Comparison of ENCODE assay signal across 23 mouse cellular contexts in the genomic region with DNA sequence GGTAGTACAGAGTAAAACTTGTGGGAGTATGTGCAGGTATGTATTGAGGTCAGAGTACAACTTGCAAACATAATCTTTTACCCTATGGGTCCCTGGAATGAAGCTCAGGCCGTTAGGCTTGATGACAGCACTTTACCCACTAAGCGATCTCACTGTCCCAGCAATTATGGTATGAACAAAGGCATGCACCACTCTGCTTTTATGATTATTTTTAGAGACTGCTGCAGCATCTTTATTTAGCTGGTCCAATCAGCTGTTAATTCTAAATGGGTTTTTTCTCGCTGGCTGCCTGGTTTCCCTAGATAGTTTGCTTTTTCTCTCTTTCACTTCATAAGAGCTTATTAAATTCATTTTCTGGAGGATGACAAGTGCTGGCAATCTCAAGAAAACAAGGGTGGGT. TPM values are rescaled to one million over a fixed set of nuclear protein-coding genes. Genes with fewer than 3 reads are reported as not detected.
DNase-seq lines count a peak whose midpoint lies in the region; ATAC-seq lines count a peak whose summit lies in the region.
"Had no signal": no experiment of that assay in that cellular context is flagged by ENCODE, and none has a peak within 500 bp of the region (broad histone marks: within the 10 kb centered on the region; RNA-seq: fewer than 3 reads in every experiment).

No protein-coding gene starts in this region.

- H3K4me2 ChIP-seq in heart, embryonic 13.5 days: peak overlapping the region; percentile 58
- H3K4me2 ChIP-seq: embryonic facial prominence, embryonic 13.5 days; intestine, embryonic 15.5 days; liver, embryonic 12.5 days; lung, embryonic 15.5 days; midbrain, embryonic 15.5 days; neural tube, embryonic 12.5 days had no signal

- 42% methylated on average over 3 of the region's 3 CpGs for WGBS in heart, embryonic 13.5 days

- H3K36me3 ChIP-seq in heart, embryonic 13.5 days: peaks cover 4% of the 10 kb centered on the region
- H3K36me3 ChIP-seq: embryonic facial prominence, embryonic 13.5 days; intestine, embryonic 15.5 days; limb, embryonic 10.5 days; lung, embryonic 15.5 days; midbrain, embryonic 15.5 days; neural tube, embryonic 12.5 days had no signal

- H3K4me1 ChIP-seq in heart, embryonic 13.5 days: peaks cover 21% of the 10 kb centered on the region
- H3K4me1 ChIP-seq: embryonic facial prominence, embryonic 13.5 days; intestine, embryonic 15.5 days; limb, embryonic 10.5 days; lung, embryonic 15.5 days; midbrain, embryonic 15.5 days; neural tube, embryonic 12.5 days had no signal

- no peaks in the 10 kb centered on the region for H3K9me3 ChIP-seq in heart, embryonic 13.5 days
- H3K9me3 ChIP-seq: embryonic facial prominence, embryonic 13.5 days; intestine, embryonic 15.5 days; limb, embryonic 10.5 days; liver, embryonic 12.5 days; lung, embryonic 15.5 days; midbrain, embryonic 15.5 days; neural tube, embryonic 12.5 days had no signal

- H3K4me3 ChIP-seq in heart, embryonic 13.5 days: peak overlapping the region; percentile 29
- H3K4me3 ChIP-seq: embryonic facial prominence, embryonic 13.5 days; intestine, embryonic 15.5 days; limb, embryonic 10.5 days; liver, embryonic 12.5 days; lung, embryonic 15.5 days; midbrain, embryonic 15.5 days; neural tube, embryonic 12.5 days had no signal

- intact Hi-C loops in heart, postnatal 25 days (cut with DNase I): no loop called here

- H3K9ac ChIP-seq in heart, embryonic 13.5 days: peak overlapping the region; percentile 67; the same call in 1 of the 2 replicates
- H3K9ac ChIP-seq: embryonic facial prominence, embryonic 13.5 days; intestine, embryonic 15.5 days; liver, embryonic 12.5 days; lung, embryonic 15.5 days; midbrain, embryonic 15.5 days; neural tube, embryonic 12.5 days had no signal

- no peak for ATAC-seq in heart, embryonic 13.5 days (ENCODE audit: extremely low read depth, insufficient number of reproducible peaks, low FRiP score, low TSS enrichment)
- ATAC-seq: intestine, embryonic 15.5 days; liver, embryonic 12.5 days; midbrain, embryonic 15.5 days had no signal

- peak overlapping the region; percentile 93 for H3K27ac ChIP-seq in heart, embryonic 13.5 days (replicated peaks)
- H3K27ac ChIP-seq: embryonic facial prominence, embryonic 13.5 days; intestine, embryonic 15.5 days; limb, embryonic 10.5 days; liver, embryonic 12.5 days; lung, embryonic 15.5 days; midbrain, embryonic 15.5 days; neural tube, embryonic 12.5 days had no signal

- H3K27me3 ChIP-seq in heart, embryonic 13.5 days (replicated peaks): no peaks in the 10 kb centered on the region
- H3K27me3 ChIP-seq: embryonic facial prominence, embryonic 13.5 days; intestine, embryonic 15.5 days; liver, embryonic 12.5 days; lung, embryonic 15.5 days; midbrain, embryonic 15.5 days; neural tube, embryonic 12.5 days had no signal

- DNase-seq in heart, adult 11 months: peak; percentile 83
- no peak for DNase-seq in heart, postnatal 25 days (ENCODE audit: low spot score)
- peak; percentile 40 for DNase-seq in layer of hippocampus, adult 9-11 months
- DNase-seq in layer of hippocampus, adult 9-10 months (ENCODE audit: low spot score): no peak
- peak; percentile 73 for DNase-seq in brain, adult 2 months (ENCODE audit: low read depth, low spot score)
- DNase-seq in urinary bladder, postnatal 14 days (ENCODE audit: low spot score): no peak
- DNase-seq: cerebellum, adult 8-10 months; kidney, postnatal 10 days; right cerebral cortex, postnatal 4 days; thymus, adult 18-20 months had no signal

RNA-seq across cellular contexts. Expression of a gene that starts 30.1 kb away (rescaled TPM):
- under 1 TPM; 0.55 to 0.59 TPM for total RNA-seq in heart, postnatal 25 days (2021)
- not detected in 2 replicates for polyA plus RNA-seq in heart, embryonic 13.5 days (2015; fragmentation: Nextera tagmentation; extraction: Ambion mirVana)
- total RNA-seq: hematopoietic stem cell, adult 5-6 weeks had no signal
- polyA plus RNA-seq: C2C12; embryonic facial prominence, embryonic 13.5 days; intestine, embryonic 15.5 days; limb, embryonic 10.5 days; liver, embryonic 12.5 days; lung, embryonic 15.5 days; midbrain, embryonic 15.5 days; neural tube, embryonic 12.5 days had no signal

RNA-seq across cellular contexts. Expression of a gene that starts 30.6 kb away (rescaled TPM):
- total RNA-seq in heart, postnatal 25 days (2021): 10 to 100 TPM; 34.9 to 37.3 TPM
- polyA plus RNA-seq in heart, embryonic 13.5 days (2015; fragmentation: Nextera tagmentation; extraction: Ambion mirVana): 8.4 and 9.5 TPM in 2 replicates

RNA-seq across cellular contexts. Expression of a gene that starts 34.5 kb away (rescaled TPM):
- 10 to 100 TPM; 62.2 to 64.3 TPM for total RNA-seq in heart, postnatal 25 days (2021)
- polyA plus RNA-seq in heart, embryonic 13.5 days (2015; fragmentation: Nextera tagmentation; extraction: Ambion mirVana): 155 and 186 TPM in 2 replicates

RNA-seq across cellular contexts. Expression of a gene that starts 37.1 kb away (rescaled TPM):
- not detected for total RNA-seq in heart, postnatal 25 days (2021)
- 0.04 and 0.05 TPM in 2 replicates for polyA plus RNA-seq in heart, embryonic 13.5 days (2015; fragmentation: Nextera tagmentation; extraction: Ambion mirVana)
- total RNA-seq: gastrocnemius, adult 8-10 months; hematopoietic stem cell, adult 5-6 weeks; megakaryocyte progenitor cell, adult 5-6 weeks had no signal
- polyA plus RNA-seq: embryonic facial prominence, embryonic 13.5 days; intestine, embryonic 15.5 days; liver, embryonic 12.5 days; lung, embryonic 15.5 days; midbrain, embryonic 15.5 days; neural tube, embryonic 12.5 days; urinary bladder, adult 2 months had no signal

RNA-seq across cellular contexts. Expression of a gene that starts 56.9 kb away (rescaled TPM):
- total RNA-seq in heart, postnatal 25 days (2021): 1 to 10 TPM; 2.6 to 3.3 TPM
- 13.6 and 14.5 TPM in 2 replicates for polyA plus RNA-seq in heart, embryonic 13.5 days (2015; fragmentation: Nextera tagmentation; extraction: Ambion mirVana)

Comparison
In these comparisons a context has a peak if more than half of its experiments do, and no peak if none do; other contexts are left out.
1. DNase-seq: peak in heart, adult 11 months (single experiment), layer of hippocampus, adult 9-11 months (single experiment) and brain, adult 2 months (single experiment); none in heart, postnatal 25 days (single experiment), layer of hippocampus, adult 9-10 months (single experiment) and urinary bladder, postnatal 14 days (single experiment).